Mouse (Mus musculus): ENCODE data around the gene Cers1. TPM values are rescaled to one million over a fixed set of nuclear protein-coding genes. Genes with fewer than 3 reads are reported as not detected.

The Cers1 gene
- polyA plus RNA-seq, 1 experiment, result 2.7 TPM

DNA sequence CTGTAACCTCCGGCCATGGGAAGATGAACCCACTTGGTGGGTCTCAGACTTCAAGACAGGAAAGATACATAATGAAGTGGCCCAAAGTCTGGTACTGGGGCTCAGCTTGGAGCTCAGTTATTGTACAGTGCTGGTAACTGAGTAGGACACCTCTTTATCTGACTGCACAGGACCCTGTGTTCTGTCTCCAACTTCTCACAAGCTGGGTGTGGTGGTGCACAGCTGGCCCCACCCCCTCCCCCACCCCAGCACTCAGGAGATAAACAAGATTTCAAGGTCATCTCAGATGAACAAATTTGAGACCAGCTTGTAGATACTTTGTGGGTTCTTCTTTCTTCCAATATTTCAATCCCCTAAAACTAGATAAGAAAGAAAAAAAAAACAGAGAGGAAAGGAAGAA is 40.5 kb downstream of the Cers1 start:
- 87% methylated on average over 1 of the region's 1 CpGs for WGBS
- H3K4me1 ChIP-seq (ENCODE audit: control insufficient read depth, insufficient read depth, low read length), result peaks cover 8% of the 10 kb centered on the region
- H3K4me3 ChIP-seq (replicated peaks; ENCODE audit: extremely low read depth, low read depth, low read length), result no peak overlapping the region
- no peak for TF ChIP-seq CTCF (IDR thresholded peaks at IDR 0.05; ENCODE audit: insufficient read depth, low read length)
- no peak for TF ChIP-seq POLR2A (IDR thresholded peaks at IDR 0.05; ENCODE audit: borderline replicate concordance, extremely low read depth, low read depth, low read length)
- no peak for DNase-seq

DNA sequence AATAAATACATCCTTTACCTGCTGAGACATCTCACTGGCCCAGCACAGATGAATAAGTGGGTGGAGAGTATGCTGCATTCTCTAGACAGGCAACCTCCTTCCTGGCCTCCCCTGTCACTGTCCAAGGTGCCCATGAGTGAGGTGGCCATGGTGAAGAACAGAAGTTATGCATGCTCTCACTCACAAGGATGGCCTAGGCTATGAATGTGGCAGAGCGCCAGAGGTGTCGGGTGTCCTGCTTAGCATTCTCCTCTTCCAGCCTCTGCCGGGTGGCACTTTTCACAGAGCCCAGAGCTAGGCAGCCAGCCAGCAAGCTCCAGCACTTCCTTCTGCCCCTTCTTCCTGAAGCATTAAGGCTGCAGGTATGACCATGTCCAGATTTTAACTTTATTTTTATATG is 43.8 kb downstream of the Cers1 start:
- Histone ChIP-seq H3K4me1 (ENCODE audit: control insufficient read depth, insufficient read depth, low read length) (no peaks in the 10 kb centered on the region), H3K4me3 (replicated peaks; ENCODE audit: extremely low read depth, low read depth, low read length) (no peak overlapping the region)
- DNase-seq, result no peak
- TF ChIP-seq POLR2A (IDR thresholded peaks at IDR 0.05; ENCODE audit: borderline replicate concordance, extremely low read depth, low read depth, low read length) (no peak), CTCF (IDR thresholded peaks at IDR 0.05; ENCODE audit: insufficient read depth, low read length) (no peak)
- WGBS, result 24% methylated on average over 3 of the region's 3 CpGs

DNA sequence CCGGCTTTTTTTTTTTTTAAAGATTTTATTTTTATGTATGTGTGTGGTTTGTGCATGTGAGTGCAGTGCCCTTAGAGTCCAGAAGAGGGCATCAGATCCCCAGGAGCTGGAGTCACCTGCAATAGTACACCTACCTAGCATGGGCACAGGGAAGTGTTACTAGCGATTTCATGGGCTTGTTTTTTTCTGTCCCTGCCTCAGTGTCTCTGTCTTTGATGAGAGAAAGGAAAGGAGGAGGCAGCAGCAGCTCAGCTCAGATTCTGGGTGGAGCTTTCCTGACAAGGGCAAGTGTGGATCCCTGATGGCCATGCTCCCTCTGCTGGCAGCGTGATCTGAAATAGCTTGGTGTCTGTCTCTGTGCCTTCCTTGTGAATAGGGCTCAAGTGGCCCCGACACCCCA is 45.2 kb downstream of the Cers1 start:
- no peak for DNase-seq
- TF ChIP-seq POLR2A (IDR thresholded peaks at IDR 0.05; ENCODE audit: borderline replicate concordance, extremely low read depth, low read depth, low read length) (no peak), CTCF (IDR thresholded peaks at IDR 0.05; ENCODE audit: insufficient read depth, low read length) (peak; percentile 23; the same call in 1 of the 2 replicates)
- WGBS, result 40% methylated on average over 4 of the region's 4 CpGs
- Histone ChIP-seq H3K4me3 (replicated peaks; ENCODE audit: extremely low read depth, low read depth, low read length) (no peak overlapping the region), H3K4me1 (ENCODE audit: control insufficient read depth, insufficient read depth, low read length) (no peaks in the 10 kb centered on the region)

DNA sequence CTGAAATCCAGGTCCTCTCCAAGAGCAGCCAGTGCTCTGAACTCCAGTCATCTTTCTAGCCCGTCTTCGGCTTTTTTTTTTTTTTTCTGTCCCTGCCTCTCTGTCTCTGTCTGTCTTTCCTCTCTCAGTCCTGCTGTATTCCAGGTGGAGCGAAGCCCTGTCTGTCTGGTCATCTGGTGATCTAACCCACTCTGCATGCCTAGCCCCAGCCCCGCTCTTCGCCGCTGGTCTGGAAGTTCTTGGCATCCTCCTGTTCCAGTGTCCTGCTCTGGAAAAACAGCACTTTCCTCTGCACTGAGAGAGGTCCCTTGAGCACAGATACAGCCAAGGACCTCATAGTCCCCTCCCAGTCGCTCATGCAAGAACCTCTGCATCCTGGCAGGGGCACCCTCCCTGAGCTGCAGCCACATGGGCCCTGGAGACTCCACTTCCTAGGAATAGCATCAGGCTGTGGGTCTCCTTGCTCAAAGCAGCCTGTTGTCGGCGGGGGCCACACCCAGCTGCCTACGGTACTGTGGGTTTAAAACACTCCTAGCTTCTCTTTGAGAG is 46.0 kb downstream of the Cers1 start:
- Histone ChIP-seq H3K4me3 (replicated peaks; ENCODE audit: extremely low read depth, low read depth, low read length) (no peak overlapping the region), H3K4me1 (ENCODE audit: control insufficient read depth, insufficient read depth, low read length) (no peaks in the 10 kb centered on the region)
- no peak for DNase-seq
- WGBS, result 72% methylated on average over 10 of the region's 10 CpGs
- TF ChIP-seq POLR2A (IDR thresholded peaks at IDR 0.05; ENCODE audit: borderline replicate concordance, extremely low read depth, low read depth, low read length) (no peak), CTCF (IDR thresholded peaks at IDR 0.05; ENCODE audit: insufficient read depth, low read length) (no peak)

DNA sequence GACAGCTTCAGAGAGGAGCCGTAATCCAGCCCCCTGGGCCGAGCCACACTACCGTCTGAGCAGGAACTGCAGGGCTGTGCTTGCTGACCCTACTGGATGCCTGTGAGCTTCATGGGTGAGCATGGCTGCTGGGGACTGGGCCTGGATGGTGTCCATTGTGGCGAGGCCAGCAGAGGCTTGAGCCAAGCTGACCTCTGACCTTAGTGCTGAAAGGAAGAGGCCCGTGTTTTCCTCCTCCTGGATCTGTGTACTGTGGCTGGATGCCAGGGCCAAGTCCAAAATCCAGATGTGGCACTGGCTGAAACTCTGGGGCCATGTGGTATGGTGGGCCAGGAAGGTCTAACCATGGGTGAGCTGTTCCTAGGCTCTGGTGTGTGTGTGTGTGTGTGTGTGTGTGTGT is 48.5 kb downstream of the Cers1 start:
- WGBS, result 44% methylated on average over 5 of the region's 5 CpGs
- TF ChIP-seq CTCF (IDR thresholded peaks at IDR 0.05; ENCODE audit: insufficient read depth, low read length) (no peak), POLR2A (IDR thresholded peaks at IDR 0.05; ENCODE audit: borderline replicate concordance, extremely low read depth, low read depth, low read length) (no peak)
- Histone ChIP-seq H3K4me3 (replicated peaks; ENCODE audit: extremely low read depth, low read depth, low read length) (no peak overlapping the region), H3K4me1 (ENCODE audit: control insufficient read depth, insufficient read depth, low read length) (no peaks in the 10 kb centered on the region)
- no peak for DNase-seq

DNA sequence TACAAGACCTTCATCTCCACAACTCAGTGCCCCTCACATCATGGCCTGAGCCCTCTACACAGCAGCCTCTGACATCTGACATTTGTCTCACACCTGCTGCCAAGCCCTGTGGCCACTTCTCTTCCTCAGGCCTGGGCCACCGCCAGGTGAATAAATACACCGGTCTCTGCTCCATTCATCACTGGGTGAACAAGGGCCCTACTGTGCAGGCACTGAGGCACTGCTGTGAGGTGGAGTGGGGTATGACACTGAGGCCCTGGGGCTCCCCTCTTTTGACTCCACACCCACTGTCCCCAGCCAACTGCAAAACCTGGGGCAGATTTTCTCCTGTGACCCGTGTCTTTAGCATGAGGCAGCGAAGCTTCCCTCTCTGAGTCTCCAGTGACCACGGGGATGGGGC is 51.0 kb downstream of the Cers1 start:
- Histone ChIP-seq H3K4me3 (replicated peaks; ENCODE audit: extremely low read depth, low read depth, low read length) (no peak overlapping the region), H3K4me1 (ENCODE audit: control insufficient read depth, insufficient read depth, low read length) (no peaks in the 10 kb centered on the region)
- 66% methylated on average over 5 of the region's 5 CpGs for WGBS
- TF ChIP-seq CTCF (IDR thresholded peaks at IDR 0.05; ENCODE audit: insufficient read depth, low read length) (no peak), POLR2A (IDR thresholded peaks at IDR 0.05; ENCODE audit: borderline replicate concordance, extremely low read depth, low read depth, low read length) (no peak)
- no peak for DNase-seq

DNA sequence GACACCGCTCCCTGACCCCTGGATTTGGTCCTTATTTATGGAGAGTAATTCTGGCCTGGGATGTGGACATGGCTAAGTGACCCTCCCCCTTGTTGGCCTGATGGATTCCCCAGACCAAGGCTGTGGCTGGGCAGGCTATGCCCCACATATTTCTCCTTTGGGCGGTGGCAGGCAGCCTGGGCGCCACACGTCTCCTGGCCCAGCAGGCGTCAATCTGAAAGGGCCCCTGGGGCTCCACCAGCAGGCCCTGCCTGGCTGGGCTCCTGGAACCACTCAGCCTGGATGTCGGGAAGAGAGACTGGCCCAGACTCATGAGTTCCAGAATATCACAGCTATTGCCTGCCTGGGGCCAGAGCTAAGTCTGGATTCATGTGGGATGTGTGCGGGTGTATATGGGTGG is 54.9 kb downstream of the Cers1 start:
- TF ChIP-seq POLR2A (IDR thresholded peaks at IDR 0.05; ENCODE audit: borderline replicate concordance, extremely low read depth, low read depth, low read length) (no peak), CTCF (IDR thresholded peaks at IDR 0.05; ENCODE audit: insufficient read depth, low read length) (no peak)
- Histone ChIP-seq H3K4me3 (replicated peaks; ENCODE audit: extremely low read depth, low read depth, low read length) (no peak overlapping the region), H3K4me1 (ENCODE audit: control insufficient read depth, insufficient read depth, low read length) (peaks cover 3% of the 10 kb centered on the region; the same call in 1 of the 2 replicates)
- 85% methylated on average over 7 of the region's 7 CpGs for WGBS
- DNase-seq, result no peak

DNA sequence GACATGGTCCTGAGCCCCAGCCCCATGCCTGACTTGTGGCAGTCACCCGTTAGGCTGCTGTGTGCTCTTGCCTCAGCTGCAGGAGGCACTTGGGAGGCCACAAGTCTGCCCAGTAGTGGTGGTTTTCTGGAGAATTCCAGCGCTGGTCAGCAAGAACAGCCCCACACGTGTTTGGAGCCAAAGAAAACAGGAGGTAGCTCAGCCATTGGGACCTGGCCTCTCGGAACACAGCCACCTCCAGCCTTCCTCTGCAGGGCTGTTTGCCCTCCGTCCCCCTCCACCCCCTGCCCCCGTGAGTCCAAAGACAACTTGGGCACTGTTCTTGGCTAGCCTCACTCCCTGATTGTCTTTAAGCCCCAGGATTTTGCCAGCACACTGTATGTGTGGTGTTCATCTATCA is 56.4 kb downstream of the Cers1 start:
- DNase-seq, result no peak
- Histone ChIP-seq H3K4me1 (ENCODE audit: control insufficient read depth, insufficient read depth, low read length) (peaks cover 3% of the 10 kb centered on the region; the same call in 1 of the 2 replicates), H3K4me3 (replicated peaks; ENCODE audit: extremely low read depth, low read depth, low read length) (no peak overlapping the region)
- TF ChIP-seq CTCF (IDR thresholded peaks at IDR 0.05; ENCODE audit: insufficient read depth, low read length) (no peak), POLR2A (IDR thresholded peaks at IDR 0.05; ENCODE audit: borderline replicate concordance, extremely low read depth, low read depth, low read length) (no peak)
- WGBS, result 42% methylated on average over 6 of the region's 6 CpGs

DNA sequence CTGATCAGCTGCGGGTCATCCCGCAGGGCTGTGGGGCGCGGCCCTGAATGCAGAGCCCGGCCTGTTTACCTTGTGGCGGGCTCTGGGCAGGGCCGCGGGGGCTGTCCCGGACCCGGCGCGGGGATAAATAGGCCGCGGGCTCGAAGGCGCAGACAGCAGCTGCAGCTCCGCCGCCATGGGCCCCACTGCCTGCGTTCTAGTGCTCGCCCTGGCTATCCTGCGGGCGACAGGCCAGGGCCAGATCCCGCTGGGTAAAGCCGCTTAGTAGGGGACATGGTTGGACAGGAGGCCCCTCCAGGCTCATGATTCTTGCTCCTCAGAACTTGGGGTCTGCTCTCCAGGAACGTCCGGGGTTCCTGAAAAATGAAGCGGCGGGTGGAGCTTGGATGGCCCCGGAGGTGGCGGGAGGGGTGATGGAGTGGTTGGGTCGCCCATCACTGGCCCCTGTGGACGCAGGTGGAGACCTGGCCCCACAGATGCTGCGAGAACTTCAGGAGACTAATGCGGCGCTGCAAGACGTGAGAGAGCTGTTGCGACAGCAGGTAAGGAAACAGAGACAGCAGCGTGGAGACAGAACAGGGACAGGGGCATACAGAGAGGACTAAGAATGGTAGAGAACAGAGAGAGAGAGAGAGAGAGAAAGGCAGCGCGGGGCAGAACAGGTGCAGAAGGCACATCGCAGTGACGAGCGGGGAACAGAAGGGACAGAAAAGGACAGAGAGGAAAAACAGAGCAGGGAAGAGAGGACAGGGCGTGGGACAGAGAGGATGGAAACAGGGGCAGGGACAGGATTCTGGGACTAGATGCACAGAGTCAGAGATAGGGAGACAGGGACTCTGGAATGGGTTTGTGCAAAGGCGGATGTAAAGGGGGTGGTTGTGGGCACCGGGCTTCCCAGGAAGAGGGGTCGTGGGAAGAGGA is 58.1 kb downstream of the Cers1 start, which contains the start of gene Comp:
Gene Comp (plus strand): TSS at position 162 of the 921 bp plus-strand sequence.
- DNase-seq, result no peak
- 7% methylated on average over 47 of the region's 47 CpGs for WGBS
- peaks cover 3% of the 10 kb centered on the region; the same call in 1 of the 2 replicates for H3K4me1 ChIP-seq (ENCODE audit: control insufficient read depth, insufficient read depth, low read length)
- TF ChIP-seq CTCF (IDR thresholded peaks at IDR 0.05; ENCODE audit: insufficient read depth, low read length) (no peak), POLR2A (IDR thresholded peaks at IDR 0.05; ENCODE audit: borderline replicate concordance, extremely low read depth, low read depth, low read length) (no peak)
- no peak within 1 kb of the TSS for H3K4me3 ChIP-seq (replicated peaks; ENCODE audit: extremely low read depth, low read depth, low read length)
